Mouse (Mus musculus) B cell, adult 67 days (primary cell): ENCODE results near the gene Fabp3. TPM values are rescaled to one million over a fixed set of nuclear protein-coding genes. Genes with fewer than 3 reads are reported as not detected.

Source experiments
- total RNA-seq, 2 experiments: library from RNA; stranded (reverse); gene quantifications; 4 replicates each; pipeline ENCODE4 v1.2.4; 2023

Fabp3 gene
- not detected for total RNA-seq

DNA sequence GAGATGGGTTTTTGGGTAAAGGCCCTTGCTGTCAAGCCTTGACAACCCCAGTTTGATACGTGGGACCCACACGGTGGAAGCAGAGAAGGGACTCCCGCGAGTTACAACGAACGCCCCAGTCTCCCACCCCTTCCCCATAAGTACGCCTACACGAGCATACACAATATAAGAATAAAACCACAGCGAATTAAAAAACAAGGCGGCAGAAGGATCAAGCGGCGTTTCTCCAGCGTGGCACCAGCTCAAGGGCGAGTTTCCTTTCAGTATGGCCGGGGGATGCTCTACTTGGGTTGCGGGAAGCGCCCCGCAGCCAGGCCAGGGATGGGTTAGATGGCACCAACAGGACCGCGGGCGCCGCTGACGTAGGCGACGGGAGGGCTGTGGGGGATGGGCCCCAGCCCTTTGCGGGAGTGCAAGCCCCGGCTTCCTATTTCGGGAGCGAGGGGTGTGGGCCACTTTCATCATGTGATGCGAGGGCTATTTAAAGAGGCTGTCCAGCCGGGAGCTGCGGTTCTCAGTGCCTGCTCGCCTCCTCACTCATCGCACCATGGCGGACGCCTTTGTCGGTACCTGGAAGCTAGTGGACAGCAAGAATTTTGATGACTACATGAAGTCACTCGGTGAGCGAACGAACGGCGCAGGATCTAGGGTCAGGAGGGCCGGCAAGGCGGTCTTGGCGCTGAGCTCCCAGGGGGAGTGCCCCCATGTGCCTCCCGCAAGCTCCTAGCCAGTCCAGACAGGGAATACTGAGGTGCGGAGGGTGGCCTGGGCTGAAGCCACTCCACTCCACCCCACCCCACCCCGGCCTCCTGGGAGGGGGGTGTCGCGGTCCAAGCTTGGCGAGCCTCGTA, at the start of gene Fabp3, which contains the start of gene Gm10570:
TSS of gene Fabp3 (plus strand) at position 365 of the 851 bp plus-strand sequence.
TSS of gene Gm10570 (minus strand) at position 444 of the 851 bp plus-strand sequence.

DNA sequence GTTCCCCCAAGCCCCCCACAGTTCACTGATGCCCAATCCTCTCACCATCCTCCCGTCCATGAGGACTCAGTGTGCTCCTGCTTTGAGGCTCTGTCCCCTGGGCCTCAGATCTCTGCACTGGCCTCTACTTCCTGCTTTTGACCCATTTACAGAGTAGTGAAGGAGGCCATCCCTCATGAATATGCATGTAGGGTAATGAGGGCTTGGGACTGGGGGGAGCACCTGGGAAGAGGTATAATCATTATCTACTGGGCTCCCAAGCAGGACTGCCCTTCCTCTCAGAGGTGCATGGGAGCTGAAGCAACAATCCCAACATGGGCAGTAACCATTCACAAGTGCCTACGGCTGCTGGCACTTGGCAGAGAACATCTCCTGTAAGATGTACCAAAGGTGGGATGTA, 29.3 kb upstream of the Fabp3 start, which contains the start of gene Serinc2:
TSS of gene Serinc2 (minus strand) at position 101 of the 400 bp plus-strand sequence.

GRCm38 (mm10) chr4:130359486-130360237, 51.3 kb downstream of the Fabp3 start, which contains the start of the genes Zcchc17 and Snrnp40:
Gene Zcchc17 (minus strand): TSS chr4:130359943.
Gene Snrnp40 (plus strand): TSS chr4:130360132.

Other genes with a start within 250 kb of the Fabp3 start
- gene Pef1, start 206.0 kb upstream of the Fabp3 start, total RNA-seq: 10 to 100 TPM; 29.4 to 36.9 TPM
- gene Hcrtr1, start 169.2 kb upstream of the Fabp3 start, total RNA-seq: not detected
- gene Tinagl1, start 133.5 kb upstream of the Fabp3 start, total RNA-seq: not detected
- not detected for gene Gm853, start 86.2 kb upstream of the Fabp3 start, total RNA-seq
- gene Serinc2, start 29.4 kb upstream of the Fabp3 start, total RNA-seq: not detected
- gene Gm10570, start 79 bp downstream of the Fabp3 start, total RNA-seq: not detected
- 10 to 100 TPM; 31.1 to 34.5 TPM for gene Zcchc17, start 51.3 kb downstream of the Fabp3 start, total RNA-seq
- 10 to 100 TPM; 62.6 to 69.9 TPM for gene Snrnp40, start 51.5 kb downstream of the Fabp3 start, total RNA-seq